Mouse (Mus musculus) lung, postnatal 0 days (tissue): ENCODE results near the gene Tor2a. TPM values are rescaled to one million over a fixed set of nuclear protein-coding genes. Genes with fewer than 3 reads are reported as not detected.

Experiments
- ATAC-seq: fragments of 200-750 bp; cut with Nextera tagmentation; 2 replicates; pipeline ENCODE4 v1.8.0; 2017; ENCODE audit warnings: moderate library complexity
- DNase-seq: peaks from one replicate; pipeline ENCODE4 v3.0.0-alpha.2; 2016; ENCODE audit warnings: low spot score
- H3K27ac ChIP-seq: fragments of 300-500 bp; sonication (generic); 2 replicates; pipeline ENCODE4 v1.5.1; 2014; ENCODE audit warnings: antibody characterized with exemption, mild to moderate bottlenecking, low read length, mixed read lengths
- H3K27me3 ChIP-seq: fragments of 300-500 bp; sonication (generic); replicated peaks from 2 replicates; pipeline ENCODE4 v1.6.1; 2014; ENCODE audit warnings: low read length, mixed read lengths; ENCODE audit not compliant: insufficient read depth
- H3K36me3 ChIP-seq: fragments of 300-500 bp; sonication (generic); 2 replicates; pipeline ENCODE4 v1.6.1; 2014; ENCODE audit warnings: low read length, mixed read lengths; ENCODE audit not compliant: insufficient read depth
- H3K4me1 ChIP-seq: fragments of 300-500 bp; sonication (generic); 2 replicates; pipeline ENCODE4 v1.6.1; 2014; ENCODE audit warnings: antibody characterized with exemption, low read depth, low read length, mixed read lengths; ENCODE audit not compliant: insufficient read depth
- H3K4me2 ChIP-seq: fragments of 300-500 bp; sonication (generic); replicated peaks from 2 replicates; pipeline ENCODE4 v1.6.1; 2014; ENCODE audit warnings: low read depth, mild to moderate bottlenecking, low read length, moderate library complexity, mixed read lengths
- H3K4me3 ChIP-seq: fragments of 300-500 bp; sonication (generic); 2 replicates; pipeline ENCODE4 v1.5.1; 2014; ENCODE audit warnings: low read depth, low read length
- H3K9ac ChIP-seq: fragments of 300-500 bp; sonication (generic); replicated peaks from 2 replicates; pipeline ENCODE4 v1.6.1; 2014; ENCODE audit warnings: low read depth, mild to moderate bottlenecking
- H3K9me3 ChIP-seq: fragments of 300-500 bp; sonication (generic); 2 replicates; pipeline ENCODE4 v1.6.1; 2016; ENCODE audit warnings: low read length, mixed read lengths
- CTCF ChIP-seq: IDR thresholded peaks from 2 replicates; pipeline ENCODE4 v1.5.1; 2016; ENCODE audit warnings: antibody characterized with exemption, mild to moderate bottlenecking
- EP300 ChIP-seq: IDR thresholded peaks from 2 replicates; pipeline ENCODE4 v1.6.1; 2016; ENCODE audit warnings: antibody characterized with exemption, mild to moderate bottlenecking, control low read depth
- WGBS: fragments of 180-500 bp; shearing (Covaris S2); extraction: QIAGEN DNeasy Blood & Tissue Kit; methylation state at CpG from one replicate; pipeline ENCODE4 v1.1.7; 2014; 5-methylcytosine and 5-hydroxymethylcytosine counted together
- polyA plus RNA-seq: library from polyadenylated mRNA; unstranded; fragments of >200 nt; fragmentation: Nextera tagmentation; extraction: Ambion mirVana; gene quantifications from 2 replicates; pipeline ENCODE4 v1.2.1, GENCODE M21; 2015

The Tor2a gene
- polyA plus RNA-seq, 1 experiment from 2014 or later = 63.5 TPM

GRCm38 (mm10) chr2:32724832-32725790 is 31.9 kb upstream of the Tor2a start:
- Histone ChIP-seq H3K27ac (0 out of 2 replicates have a peak overlapping the region, but pooled peaks have one; percentile 32), H3K9ac (no peak overlapping the region), H3K4me1 (0 out of 2 replicates have a peak, but pooled peaks cover 4% of the 10 kb centered on the region), H3K9me3 (no peaks in the 10 kb centered on the region), H3K4me2 (no peak overlapping the region), H3K4me3 (no peak overlapping the region), H3K36me3 (no peaks in the 10 kb centered on the region), H3K27me3 (no peaks in the 10 kb centered on the region)
- WGBS = 51% methylated on average over 16 of the region's 16 CpGs
- no peak for DNase-seq
- no peak for ATAC-seq
- TF ChIP-seq CTCF (no peak), EP300 (no peak)

GRCm38 (mm10) chr2:32727435-32727834 is 29.6 kb upstream of the Tor2a start:
- H3K27ac ChIP-seq = peak overlapping the region; percentile 83

GRCm38 (mm10) chr2:32728463-32728862 is 28.6 kb upstream of the Tor2a start:
- H3K27me3 ChIP-seq = no peaks in the 10 kb centered on the region
- peak overlapping the region; percentile 83 for H3K27ac ChIP-seq
- H3K4me2 ChIP-seq = peak overlapping the region; percentile 54
- no peaks in the 10 kb centered on the region for H3K9me3 ChIP-seq
- H3K4me1 ChIP-seq = peaks cover 8% of the 10 kb centered on the region; the same call in 1 of the 2 replicates
- peak overlapping the region; percentile 48 for H3K4me3 ChIP-seq
- peak overlapping the region; percentile 54 for H3K9ac ChIP-seq
- 33% methylated on average over 7 of the region's 7 CpGs for WGBS
- TF ChIP-seq CTCF = no peak
- peak; percentile 71 for TF ChIP-seq EP300
- peak; percentile 29 for ATAC-seq
- H3K36me3 ChIP-seq = no peaks in the 10 kb centered on the region
- DNase-seq = peak; percentile 59

More at GRCm38 (mm10) chr2:32727435-32727834, 29.6 kb upstream of the Tor2a start:
- Histone ChIP-seq H3K27me3 (no peaks in the 10 kb centered on the region), H3K4me2 (peak overlapping the region; percentile 54), H3K9ac (peak overlapping the region; percentile 54), H3K4me1 (peaks cover 8% of the 10 kb centered on the region; the same call in 1 of the 2 replicates), H3K9me3 (no peaks in the 10 kb centered on the region), H3K4me3 (peak overlapping the region; percentile 48), H3K36me3 (no peaks in the 10 kb centered on the region)
- DNase-seq = peak; percentile 100
- TF ChIP-seq CTCF (no peak), EP300 (no peak)
- WGBS = 2% methylated on average over 16 of the region's 16 CpGs
- ATAC-seq = peak; percentile 98

GRCm38 (mm10) chr2:32729547-32729946 is 27.5 kb upstream of the Tor2a start:
- H3K9ac ChIP-seq = peak overlapping the region; percentile 19; the same call in 1 of the 2 replicates

GRCm38 (mm10) chr2:32730854-32731253 is 26.2 kb upstream of the Tor2a start:
- TF ChIP-seq CTCF (no peak), EP300 (no peak)
- WGBS = 17% methylated on average over 11 of the region's 11 CpGs
- Histone ChIP-seq H3K4me2 (peak overlapping the region; percentile 54), H3K9ac (no peak overlapping the region), H3K27me3 (no peaks in the 10 kb centered on the region), H3K27ac (peak overlapping the region; percentile 83), H3K4me3 (0 out of 2 replicates have a peak overlapping the region, but pooled peaks have one; percentile 0), H3K4me1 (peaks cover 8% of the 10 kb centered on the region; the same call in 1 of the 2 replicates), H3K9me3 (no peaks in the 10 kb centered on the region), H3K36me3 (no peaks in the 10 kb centered on the region)
- DNase-seq (peak; percentile 58), ATAC-seq (no peak)

More at GRCm38 (mm10) chr2:32729547-32729946, 27.5 kb upstream of the Tor2a start:
- Histone ChIP-seq H3K4me2 (peak overlapping the region; percentile 54), H3K36me3 (no peaks in the 10 kb centered on the region), H3K4me3 (peak overlapping the region; percentile 48; the same call in 1 of the 2 replicates), H3K27me3 (no peaks in the 10 kb centered on the region), H3K27ac (peak overlapping the region; percentile 83), H3K4me1 (peaks cover 8% of the 10 kb centered on the region; the same call in 1 of the 2 replicates), H3K9me3 (no peaks in the 10 kb centered on the region)
- 47% methylated on average over 4 of the region's 4 CpGs for WGBS
- ATAC-seq (no peak), DNase-seq (no peak)
- TF ChIP-seq EP300 (no peak), CTCF (no peak)

- no peak overlapping the region for H3K4me2 ChIP-seq
These were observed 25.1 kb upstream of the Tor2a start for GRCm38 (mm10) chr2:32731911-32732310.

More at GRCm38 (mm10) chr2:32731911-32732310, 25.1 kb upstream of the Tor2a start:
- no peak for DNase-seq
- H3K27ac ChIP-seq = peak overlapping the region; percentile 83
- H3K36me3 ChIP-seq = no peaks in the 10 kb centered on the region
- H3K27me3 ChIP-seq = no peaks in the 10 kb centered on the region
- whole genome bisulfite sequencing = 47% methylated on average over 4 of the region's 4 CpGs
- H3K4me1 ChIP-seq = peaks cover 7% of the 10 kb centered on the region; the same call in 1 of the 2 replicates
- no peaks in the 10 kb centered on the region for H3K9me3 ChIP-seq
- no peak for ATAC-seq
- no peak overlapping the region for H3K4me3 ChIP-seq
- TF ChIP-seq EP300 (no peak), CTCF (no peak)
- H3K9ac ChIP-seq = no peak overlapping the region
